In genomic region chr7:28944756-28945415, GRCm38 (mm10) we compare ENCODE assay signal across 9 mouse cellular contexts. TPM values are rescaled to one million over a fixed set of nuclear protein-coding genes. Genes with fewer than 3 reads are reported as not detected.
DNase-seq lines count a peak whose midpoint lies in the region; ATAC-seq lines count a peak whose summit lies in the region.
"Had no signal": no experiment of that assay in that cellular context is flagged by ENCODE, and none has a peak within 500 bp of the region (broad histone marks: within the 10 kb centered on the region; RNA-seq: fewer than 3 reads in every experiment).

No protein-coding gene starts in this region.

- 0 out of 2 replicates have a peak, but pooled peaks have one; percentile 1 for ATAC-seq in heart, embryonic 12.5 days (ENCODE audit: insufficient number of reproducible peaks, low FRiP score)
- no peak; the same call in 1 of the 2 replicates for ATAC-seq in intestine, embryonic 14.5 days (replicated peaks; ENCODE audit: low FRiP score, low TSS enrichment, low read depth)

- H3K4me3 ChIP-seq in heart, embryonic 12.5 days = peak overlapping the region; percentile 0; the same call in 1 of the 2 replicates
- no peak overlapping the region for H3K4me3 ChIP-seq in intestine, embryonic 14.5 days (ENCODE audit: low read depth, low read length)

- H3K9me3 ChIP-seq in heart, embryonic 12.5 days (replicated peaks) = no peaks in the 10 kb centered on the region
- no peaks in the 10 kb centered on the region for H3K9me3 ChIP-seq in intestine, embryonic 14.5 days (ENCODE audit: control insufficient read depth, low read length)

- peak overlapping the region; percentile 53 for H3K4me2 ChIP-seq in heart, embryonic 12.5 days
- peak overlapping the region; percentile 29; the same call in 1 of the 2 replicates for H3K4me2 ChIP-seq in intestine, embryonic 14.5 days (ENCODE audit: low read length)

- H3K27me3 ChIP-seq in heart, embryonic 12.5 days (replicated peaks) = no peaks in the 10 kb centered on the region
- H3K27me3 ChIP-seq in intestine, embryonic 14.5 days (replicated peaks; ENCODE audit: control insufficient read depth, insufficient read depth, low read length) = no peaks in the 10 kb centered on the region

- H3K9ac ChIP-seq in heart, embryonic 12.5 days = peak overlapping the region; percentile 69
- H3K9ac ChIP-seq in intestine, embryonic 14.5 days (ENCODE audit: low read length) = peak overlapping the region; percentile 30

- DNase-seq in heart, postnatal 4 days = no peak
- peak; percentile 42 for DNase-seq in thymus, postnatal 0 days (ENCODE audit: low spot score)
- DNase-seq in thymus, postnatal 25 days = no peak
- DNase-seq in intestine, embryonic 14.5 days (ENCODE audit: low spot score) = no peak
- no peak for DNase-seq in B cell, adult 2 months
- no peak for DNase-seq in spleen, adult 12 weeks (ENCODE audit: low spot score)
- no peak for DNase-seq in urinary bladder, postnatal 4 days (ENCODE audit: low spot score in 2 of 2)
- DNase-seq: cerebellum, postnatal 25 days had no signal

- peak overlapping the region; percentile 99 for H3K27ac ChIP-seq in heart, embryonic 12.5 days (ENCODE audit: poor library complexity, severe bottlenecking)
- H3K27ac ChIP-seq in intestine, embryonic 14.5 days (ENCODE audit: low read depth) = peak overlapping the region; percentile 73

- 44% methylated on average over 6 of the region's 6 CpGs for WGBS in heart, embryonic 12.5 days
- 39% methylated on average over 6 of the region's 6 CpGs for WGBS in intestine, embryonic 14.5 days

- peaks cover 25% of the 10 kb centered on the region for H3K36me3 ChIP-seq in heart, embryonic 12.5 days
- 0 out of 2 replicates have a peak, but pooled peaks cover 6% of the 10 kb centered on the region for H3K36me3 ChIP-seq in intestine, embryonic 14.5 days (ENCODE audit: control insufficient read depth, insufficient read depth, low read length)

- H3K4me1 ChIP-seq in heart, embryonic 12.5 days (replicated peaks) = peaks cover 95% of the 10 kb centered on the region
- peaks cover 88% of the 10 kb centered on the region for H3K4me1 ChIP-seq in intestine, embryonic 14.5 days (replicated peaks; ENCODE audit: control insufficient read depth, insufficient read depth, low read length)

RNA-seq across cellular contexts. Expression of gene Actn4, which starts 17.3 kb away (rescaled TPM):
- 317 and 318 TPM in 2 replicates for polyA plus RNA-seq in heart, embryonic 12.5 days (2016; fragmentation: Nextera tagmentation; extraction: Ambion mirVana)
- 100 to 1,000 TPM; 224 to 231 TPM for total RNA-seq in heart, postnatal 4 days (2021)
- 133 and 138 TPM in 2 replicates for polyA plus RNA-seq in thymus, postnatal 0 days (2015; fragmentation: Nextera tagmentation; extraction: Ambion mirVana)
- 298 and 300 TPM in 2 replicates for polyA plus RNA-seq in intestine, embryonic 14.5 days (2014; fragmentation: Nextera tagmentation; extraction: Ambion mirVana)

RNA-seq across cellular contexts. Expression of gene Eif3k, which starts 36.8 kb away (rescaled TPM):
- 254 and 255 TPM in 2 replicates for polyA plus RNA-seq in heart, embryonic 12.5 days (2016; fragmentation: Nextera tagmentation; extraction: Ambion mirVana)
- total RNA-seq in heart, postnatal 4 days (2021) = 100 to 1,000 TPM; 205 to 208 TPM
- polyA plus RNA-seq in thymus, postnatal 0 days (2015; fragmentation: Nextera tagmentation; extraction: Ambion mirVana) = 497 and 515 TPM in 2 replicates
- 444 and 452 TPM in 2 replicates for polyA plus RNA-seq in intestine, embryonic 14.5 days (2014; fragmentation: Nextera tagmentation; extraction: Ambion mirVana)

RNA-seq across cellular contexts. Expression of gene Map4k1, which starts 37.0 kb away (rescaled TPM):
- 5.8 and 6.5 TPM in 2 replicates for polyA plus RNA-seq in heart, embryonic 12.5 days (2016; fragmentation: Nextera tagmentation; extraction: Ambion mirVana)
- 1 to 10 TPM; 1.6 to 2.0 TPM for total RNA-seq in heart, postnatal 4 days (2021)
- 76.3 and 78.2 TPM in 2 replicates for polyA plus RNA-seq in thymus, postnatal 0 days (2015; fragmentation: Nextera tagmentation; extraction: Ambion mirVana)
- polyA plus RNA-seq in intestine, embryonic 14.5 days (2014; fragmentation: Nextera tagmentation; extraction: Ambion mirVana) = 10.0 and 11.6 TPM in 2 replicates
